Mouse (Mus musculus) small intestine, adult 2 months (tissue): ENCODE results near the gene Atg9a.

ENCODE experiments used
- CTCF ChIP-seq: fragments of 200-500 bp; IDR thresholded peaks from 2 replicates; pipeline ENCODE4 v1.5.1; 2012; ENCODE audit warnings: low read depth, mild to moderate bottlenecking, control low read depth, inconsistent platforms, low read length, moderate library complexity, mixed read lengths; ENCODE audit not compliant: insufficient replicate concordance, insufficient read length; ENCODE audit errors: extremely low read depth
- POLR2A ChIP-seq: fragments of 200-500 bp; IDR thresholded peaks from 2 replicates; pipeline ENCODE4 v1.6.1; 2012; ENCODE audit warnings: low read depth, mild to moderate bottlenecking, control low read depth, inconsistent platforms, low read length, moderate library complexity

GRCm38 (mm10) chr1:75142301-75143261 is 49.4 kb downstream of the Atg9a start, which contains the start of the genes Cnppd1 and Retreg2:
- TF ChIP-seq POLR2A (peak; percentile 58), CTCF (peak; percentile 52; the same call in 1 of the 2 replicates)
